Mouse (Mus musculus) embryo, embryonic 9.5 days (tissue): ENCODE results near the gene Enox1.
"Not testable (repeated sequence)": the region's sequence is repeated elsewhere in the genome, so short reads cannot be mapped to it uniquely, and the experiment has no call there.

ENCODE experiments used
- DNase-seq: peaks from one replicate; pipeline ENCODE4 v3.0.0-alpha.2; 2017; ENCODE audit errors: extremely low spot score

Gene Enox1

GRCm38 (mm10) chr14:77156222-77156910, at the start of gene Enox1:
Gene Enox1 (plus strand): TSS chr14:77156763.
- peak; percentile 85 for DNase-seq

DNA sequence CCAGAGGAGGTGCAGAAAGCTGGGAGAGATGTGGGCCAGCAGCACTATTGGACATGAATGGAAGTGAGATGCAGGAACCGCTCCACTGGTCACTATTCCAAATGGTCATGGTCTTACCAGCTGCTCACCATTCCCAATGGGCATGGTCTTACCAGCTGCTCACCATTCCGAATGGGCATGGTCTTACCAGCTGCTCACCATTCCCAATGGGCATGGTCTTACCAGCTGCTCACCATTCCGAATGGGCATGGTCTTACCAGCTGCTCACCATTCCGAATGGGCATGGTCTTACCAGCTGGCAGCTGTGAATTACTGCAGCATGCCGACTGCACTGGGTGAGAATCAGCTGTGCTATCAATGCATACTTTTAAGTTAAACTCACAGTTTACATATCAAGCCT, 45.9 kb upstream of the Enox1 start:
- DNase-seq: not testable (repeated sequence)

DNA sequence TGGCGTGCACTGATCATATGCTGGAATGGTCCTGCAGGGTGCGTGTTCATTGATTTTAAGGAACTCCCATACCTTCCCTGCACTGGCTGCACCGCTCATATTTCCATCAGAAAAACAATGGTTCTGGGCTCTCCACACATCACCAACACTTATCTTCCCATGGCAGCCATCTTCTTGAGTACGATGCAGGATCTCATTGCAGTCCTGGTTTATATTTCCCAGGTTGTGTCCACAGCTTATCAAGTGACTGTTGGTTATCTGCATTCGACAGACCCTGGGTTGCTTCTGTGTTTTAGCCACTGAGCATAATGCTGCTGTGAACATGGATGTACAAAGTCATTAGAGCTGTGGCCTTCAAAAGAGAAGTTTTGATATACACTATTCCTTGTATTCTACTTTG, 26.0 kb upstream of the Enox1 start:
- DNase-seq: no peak

DNA sequence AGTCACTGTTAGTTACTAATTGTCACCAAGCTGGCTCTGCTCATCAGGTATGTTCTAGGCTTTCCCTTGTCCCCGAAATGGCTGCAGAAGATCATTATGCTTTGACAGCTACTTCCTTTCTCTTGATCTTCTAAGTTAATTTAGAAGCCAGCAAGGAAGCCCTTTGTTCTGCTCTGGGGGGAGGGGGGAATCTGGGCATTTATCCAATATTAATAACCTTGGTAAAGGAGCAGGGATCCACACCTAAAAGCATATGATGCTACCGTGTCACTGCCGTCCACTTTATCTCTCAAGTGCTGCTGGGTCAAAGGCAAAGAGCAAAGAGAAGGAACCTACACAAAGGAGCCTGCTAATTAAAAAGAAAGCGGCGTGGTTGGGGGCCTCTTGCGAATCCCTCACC, 19.6 kb upstream of the Enox1 start:
- DNase-seq: no peak

GRCm38 (mm10) chr14:77141324-77142282, 15.0 kb upstream of the Enox1 start:
- peak; percentile 73 for DNase-seq

GRCm38 (mm10) chr14:77145103-77145502, 11.5 kb upstream of the Enox1 start:
- DNase-seq: no peak

DNA sequence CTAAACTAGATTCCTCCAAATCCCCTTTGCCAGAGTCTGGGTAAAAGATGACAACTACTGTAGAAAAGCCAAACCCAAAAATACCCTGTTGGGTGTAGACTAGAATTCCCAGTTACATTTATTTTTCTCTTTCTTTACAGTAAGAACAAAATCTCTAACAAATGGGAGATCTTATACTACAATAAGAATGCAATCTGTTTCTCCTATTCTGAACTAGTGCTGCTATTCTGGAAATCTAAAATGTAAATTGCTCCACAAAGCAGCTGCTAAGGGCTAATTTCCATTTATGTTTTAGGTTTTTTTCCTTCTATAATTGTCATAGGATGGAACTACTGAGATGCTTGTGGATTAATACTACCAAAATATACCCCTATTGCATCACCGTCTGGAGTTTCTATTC, 8.9 kb upstream of the Enox1 start:
- no peak for DNase-seq

DNA sequence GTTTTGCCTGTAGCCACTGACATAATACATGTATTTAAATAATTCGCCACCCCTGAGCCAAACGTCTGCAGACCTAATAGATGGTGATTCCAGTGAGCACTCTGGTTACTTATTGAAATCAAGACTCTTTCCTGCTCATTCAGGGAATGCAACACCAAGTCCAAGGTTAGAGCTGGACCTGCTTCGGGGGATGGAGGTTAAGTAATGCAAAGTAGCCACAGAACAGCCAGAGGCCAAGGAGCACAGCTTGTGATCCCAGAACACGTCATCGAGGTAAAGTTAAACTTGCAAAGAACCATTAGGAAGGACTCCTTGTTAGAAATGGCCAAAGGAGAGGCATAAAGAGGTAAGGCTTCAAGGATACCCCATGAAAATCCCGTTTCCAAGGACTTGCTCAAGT, 6.0 kb upstream of the Enox1 start:
- DNase-seq: no peak

GRCm38 (mm10) chr14:77151431-77151830, 5.1 kb upstream of the Enox1 start:
- no peak for DNase-seq

- DNase-seq: no peak
Observed at GRCm38 (mm10) chr14:77156911-77157504, 445 bp downstream of the Enox1 start.

GRCm38 (mm10) chr14:77157505-77157911, 945 bp downstream of the Enox1 start:
- DNase-seq: peak; percentile 73

DNA sequence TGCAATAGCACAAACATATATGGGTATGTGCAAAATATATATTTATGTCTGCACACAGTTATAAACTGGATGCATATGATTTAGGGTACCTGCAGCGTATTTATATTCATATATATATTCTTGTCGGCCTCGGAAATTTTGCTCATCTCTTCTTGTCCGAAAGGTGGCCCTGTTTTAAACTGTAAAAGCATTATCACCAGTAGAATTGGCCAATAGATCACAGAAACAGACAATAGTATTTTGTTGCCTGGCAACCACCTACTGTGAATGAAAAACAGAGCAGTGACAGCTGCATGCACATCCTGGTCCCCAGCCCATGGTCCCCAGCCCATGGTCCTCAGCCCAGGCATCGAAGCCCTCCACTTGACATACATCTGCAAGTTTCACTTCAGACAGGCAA, 2.8 kb downstream of the Enox1 start:
- no peak for DNase-seq

DNA sequence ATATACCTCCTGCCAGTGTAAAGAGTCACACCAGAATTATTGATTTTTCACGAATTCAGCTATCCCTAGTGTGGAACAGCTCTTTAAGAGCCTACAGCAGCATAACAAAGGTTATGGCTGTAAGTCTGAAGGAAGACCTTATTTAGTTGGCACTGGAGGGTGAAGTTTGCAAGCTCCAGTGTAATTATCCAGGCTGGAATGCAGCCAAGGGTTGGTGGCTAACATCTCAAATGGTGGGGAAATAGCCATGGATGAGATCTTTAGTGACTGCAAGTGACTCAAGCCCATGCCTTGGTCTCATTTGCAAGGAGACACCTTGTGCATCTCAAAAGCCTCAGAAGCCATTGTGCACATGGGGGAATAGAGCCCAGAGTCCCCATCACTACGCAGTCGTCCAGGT, 5.9 kb downstream of the Enox1 start:
- no peak for DNase-seq

- DNase-seq: no peak
Observed at GRCm38 (mm10) chr14:77164396-77164795, 7.8 kb downstream of the Enox1 start.

GRCm38 (mm10) chr14:77168161-77168560, 11.6 kb downstream of the Enox1 start:
- DNase-seq: no peak

GRCm38 (mm10) chr14:77174491-77174890, 17.9 kb downstream of the Enox1 start:
- no peak for DNase-seq

GRCm38 (mm10) chr14:77174931-77175330, 18.4 kb downstream of the Enox1 start:
- DNase-seq: no peak

DNA sequence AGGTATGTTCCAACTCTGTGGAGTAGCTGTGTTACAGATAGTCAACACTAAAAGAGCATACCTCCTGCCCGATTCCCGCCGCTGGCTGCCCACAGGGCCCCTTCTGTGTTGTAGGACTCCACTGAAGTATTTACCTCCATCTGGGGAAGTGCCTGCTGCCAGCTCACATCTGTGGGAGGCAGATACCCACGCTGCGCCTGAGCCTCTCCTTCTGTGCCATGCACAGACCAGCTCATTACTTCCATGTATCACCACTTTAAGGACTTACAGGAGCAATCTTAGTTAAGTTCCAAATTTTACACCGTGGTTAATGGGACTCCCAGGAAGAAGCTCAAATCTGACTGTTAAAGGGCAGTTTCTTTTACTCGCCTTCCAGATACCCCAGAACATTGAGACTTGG, 23.7 kb downstream of the Enox1 start:
- DNase-seq: no peak

GRCm38 (mm10) chr14:77180753-77181374, 24.3 kb downstream of the Enox1 start:
- no peak for DNase-seq

- DNase-seq: no peak
Observed at GRCm38 (mm10) chr14:77183491-77183890, 26.9 kb downstream of the Enox1 start.

DNA sequence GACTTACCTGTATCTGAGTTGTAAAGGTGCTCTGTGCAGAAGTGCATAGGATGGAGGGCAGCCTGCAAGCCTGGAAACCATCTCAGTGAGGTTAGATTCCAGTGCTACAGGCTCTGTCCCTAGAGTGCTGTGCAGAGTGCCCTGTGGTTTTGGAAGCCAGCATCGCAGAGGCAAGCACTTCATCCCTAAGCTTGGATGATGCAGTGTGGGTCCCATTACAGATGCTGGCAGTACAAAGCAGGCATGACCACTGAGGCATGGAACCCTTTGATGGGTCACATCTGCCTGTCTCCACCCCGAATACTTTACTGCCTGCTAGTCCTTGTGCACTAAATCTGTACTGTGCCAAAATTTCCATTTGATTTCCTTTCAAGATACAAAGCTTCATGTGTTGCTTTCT, 33.6 kb downstream of the Enox1 start:
- no peak for DNase-seq
